Mouse (Mus musculus): Measurements from ENCODE around the gene B3gat2.

The B3gat2 gene

DNA sequence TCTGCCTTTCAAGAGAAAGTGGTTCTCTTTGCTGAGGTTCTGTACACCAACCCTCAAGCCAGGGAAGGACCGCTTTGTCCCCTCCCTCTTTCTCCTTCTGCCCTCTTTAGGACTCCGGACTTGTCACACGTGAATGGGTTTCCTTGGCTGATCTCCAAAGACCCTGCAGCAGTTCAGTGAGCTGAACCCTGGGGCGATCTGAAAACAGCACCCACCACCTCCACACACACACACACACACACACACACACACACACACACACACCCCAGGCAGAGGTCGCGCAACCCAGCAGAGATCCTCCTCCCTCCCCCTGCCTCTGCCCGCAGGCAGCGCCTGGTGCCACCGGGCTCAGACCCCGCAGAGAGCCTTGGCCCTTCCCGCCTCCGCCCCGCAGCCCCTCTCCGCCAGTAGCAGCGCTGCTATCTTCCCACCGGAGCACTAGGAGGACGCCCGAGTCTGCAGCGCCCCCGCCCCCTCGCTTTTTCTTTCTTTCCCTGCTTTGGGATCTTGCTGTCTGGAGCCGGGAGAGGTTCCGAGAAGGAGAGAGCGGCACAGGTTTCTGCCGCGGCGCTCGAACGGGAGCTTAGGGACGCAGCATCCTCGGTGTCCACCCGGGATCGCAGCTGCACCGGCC is at the start of gene B3gat2:
Gene B3gat2, plus strand, starts transcription at position 252 of the 634 bp plus-strand sequence.
- no peak for DNase-seq (ENCODE audit: low spot score)

DNA sequence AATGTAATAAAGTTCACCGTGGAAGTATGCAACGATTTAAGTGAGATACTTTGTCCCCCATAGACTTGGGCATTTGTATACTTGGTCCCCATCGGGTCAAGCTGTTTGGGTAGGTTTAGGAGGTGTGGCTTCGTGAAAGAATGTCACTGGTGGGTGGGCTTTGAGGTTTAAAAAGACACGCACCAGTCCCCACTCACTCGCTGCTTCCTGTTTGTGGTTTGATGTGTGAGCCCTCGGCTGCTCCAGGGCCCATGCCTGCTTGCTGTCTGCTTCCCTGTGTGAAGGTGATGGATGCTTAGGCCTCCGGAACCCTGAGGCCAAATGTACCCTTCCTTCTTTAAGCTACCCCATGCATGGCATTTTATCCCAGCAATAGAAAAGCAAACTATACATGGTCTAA is 41.2 kb upstream of the B3gat2 start:
- no peak for DNase-seq (ENCODE audit: low spot score)

DNA sequence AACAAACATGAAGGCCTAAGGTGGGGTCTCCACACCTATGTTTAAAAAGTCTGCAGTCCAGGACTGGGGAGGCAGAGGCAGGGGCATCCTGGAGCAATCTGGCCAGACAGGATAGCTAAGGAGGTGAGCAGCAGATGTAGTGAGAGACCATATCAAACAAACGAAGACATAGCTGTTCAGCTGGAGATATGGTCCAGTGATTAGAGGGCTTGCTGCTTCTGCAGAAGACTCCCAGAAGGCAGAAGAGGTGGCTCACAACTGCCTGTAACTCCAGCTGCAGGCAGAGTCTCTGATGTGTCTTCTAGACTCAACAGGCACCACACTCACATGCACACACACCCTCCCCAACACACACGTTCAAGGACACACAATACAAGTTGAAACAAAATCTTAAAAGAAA is 40.5 kb upstream of the B3gat2 start:
- DNase-seq (ENCODE audit: low spot score), result no peak

DNA sequence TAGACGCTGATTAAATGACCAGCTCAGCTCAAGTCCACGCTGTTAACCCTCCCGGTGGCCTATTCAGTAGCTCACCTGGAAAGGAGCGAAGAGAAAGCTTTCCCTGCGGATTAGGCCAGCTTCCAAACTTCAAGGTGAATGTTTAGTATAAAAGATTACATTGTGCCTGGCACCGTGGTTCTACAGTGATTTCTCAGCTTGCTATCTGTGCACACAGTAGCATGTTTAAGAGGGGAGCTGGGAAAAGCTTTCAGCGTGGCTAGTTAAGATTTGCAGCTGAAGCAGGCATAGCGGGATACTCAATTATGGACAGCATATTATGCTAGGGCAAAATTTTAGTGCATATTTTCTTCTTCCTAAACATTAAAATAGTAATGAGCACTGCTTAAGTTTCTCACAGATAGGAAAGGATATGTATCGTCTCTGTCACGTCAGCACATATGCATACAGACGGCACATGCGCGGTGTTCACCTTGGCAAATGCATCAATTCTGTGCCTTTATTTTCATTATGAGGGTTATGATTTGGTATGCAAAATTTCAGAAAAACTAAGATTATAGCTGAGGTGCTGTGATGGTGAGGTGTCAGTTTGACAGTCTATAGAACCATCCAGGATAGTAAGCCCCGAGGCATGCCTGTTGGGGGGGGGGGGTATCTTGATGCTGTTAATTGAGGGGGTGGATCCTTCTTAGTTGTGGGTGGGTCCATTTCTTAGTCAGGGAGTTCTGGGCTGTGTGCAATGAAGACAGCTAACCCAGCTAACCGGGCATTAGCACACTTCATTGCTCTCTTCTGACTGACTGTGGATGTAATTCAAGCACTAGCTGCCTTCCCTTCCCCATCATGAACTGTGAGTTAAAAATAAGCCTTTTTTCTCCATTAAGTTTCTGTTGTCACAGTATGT is 38.8 kb upstream of the B3gat2 start:
- DNase-seq (ENCODE audit: low spot score), result no peak

DNA sequence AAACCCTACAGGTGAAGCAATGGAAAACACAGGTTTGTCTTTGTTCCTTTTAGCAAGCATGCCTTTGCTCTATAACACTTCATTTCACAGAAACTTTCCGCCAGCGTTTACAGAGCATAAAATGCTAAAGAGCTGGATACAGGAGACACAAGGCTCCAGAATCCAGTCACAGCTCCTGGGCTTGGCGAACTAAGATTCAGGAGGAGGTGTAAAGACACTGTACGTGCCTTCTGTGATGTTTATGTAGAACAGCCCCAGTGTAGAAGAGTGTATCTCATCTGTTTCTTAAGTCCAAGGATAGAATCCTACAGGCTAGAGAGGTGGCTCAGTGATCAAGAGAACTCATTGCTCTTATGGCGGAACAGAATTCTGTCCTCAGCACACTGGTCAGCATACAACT is 30.2 kb upstream of the B3gat2 start:
- no peak for DNase-seq (ENCODE audit: low spot score)

DNA sequence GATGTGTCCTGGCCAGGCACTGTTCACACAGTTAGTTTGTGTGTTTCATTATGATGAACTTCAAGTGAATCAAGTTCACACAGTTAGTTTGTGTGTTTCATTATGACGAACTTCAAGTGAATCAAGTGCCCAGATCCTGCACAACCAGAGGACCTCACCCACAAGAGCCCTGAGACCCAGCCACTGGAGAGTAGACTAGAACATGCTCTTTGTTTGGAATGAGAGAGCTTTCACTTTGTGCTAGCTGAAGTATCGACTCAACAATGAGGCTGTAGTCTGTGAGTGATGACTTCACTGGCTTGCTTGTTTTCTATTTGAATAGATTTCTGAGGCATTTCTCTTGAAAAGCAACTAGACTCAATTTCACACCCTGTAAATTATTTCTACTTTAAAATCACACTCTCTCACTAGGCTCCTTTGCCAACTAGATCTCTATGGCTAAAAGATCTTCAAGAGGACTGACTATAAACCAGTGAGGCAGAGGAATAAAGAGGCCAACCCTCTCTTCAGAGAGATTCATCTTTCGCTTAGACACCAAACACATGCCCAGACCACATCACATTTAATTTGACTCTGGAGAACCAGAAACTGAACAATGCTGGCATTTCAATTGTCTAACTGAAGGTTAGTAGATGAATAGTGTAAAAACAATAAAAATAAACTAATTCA is 10.6 kb upstream of the B3gat2 start:
- no peak for DNase-seq (ENCODE audit: low spot score)

DNA sequence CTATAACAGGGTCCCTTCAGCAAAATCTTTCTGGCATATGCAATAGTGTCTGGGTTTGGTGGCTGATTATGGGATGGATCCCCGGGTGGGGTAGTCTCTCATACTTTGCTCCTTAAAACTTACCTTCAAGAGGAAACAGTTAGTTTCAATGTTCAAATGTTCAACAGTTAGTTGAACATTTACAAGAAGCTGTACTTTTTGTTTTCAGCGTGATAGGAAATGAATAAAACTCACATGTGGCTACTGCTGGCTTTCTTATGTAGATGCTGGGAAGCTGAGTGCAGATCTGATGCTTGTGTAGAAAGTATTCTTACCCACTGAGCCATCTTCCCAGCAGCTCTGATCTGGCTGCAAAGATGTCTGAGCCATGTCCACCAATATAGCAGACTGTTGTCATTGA is 8.5 kb upstream of the B3gat2 start:
- DNase-seq (ENCODE audit: low spot score), result no peak

DNA sequence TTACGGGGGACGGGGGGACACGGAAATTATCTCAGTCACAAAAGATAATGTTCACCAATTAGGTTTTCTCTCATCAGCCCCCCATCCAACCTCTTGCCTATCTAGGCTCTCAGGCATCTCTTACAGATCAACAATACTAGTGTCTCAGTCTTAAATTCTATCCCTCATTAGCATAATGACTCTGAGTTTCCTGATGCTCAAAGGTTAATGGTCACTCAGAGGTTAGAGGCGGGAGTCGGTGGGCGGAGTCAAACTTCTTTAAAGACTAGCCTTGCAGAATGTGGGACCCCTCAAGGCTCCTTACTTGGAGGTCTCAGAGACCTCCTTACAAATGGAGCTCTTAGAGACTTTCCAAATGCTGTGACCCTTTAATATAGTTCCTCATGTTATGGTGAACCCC is 8.0 kb upstream of the B3gat2 start:
- DNase-seq (ENCODE audit: low spot score), result no peak

DNA sequence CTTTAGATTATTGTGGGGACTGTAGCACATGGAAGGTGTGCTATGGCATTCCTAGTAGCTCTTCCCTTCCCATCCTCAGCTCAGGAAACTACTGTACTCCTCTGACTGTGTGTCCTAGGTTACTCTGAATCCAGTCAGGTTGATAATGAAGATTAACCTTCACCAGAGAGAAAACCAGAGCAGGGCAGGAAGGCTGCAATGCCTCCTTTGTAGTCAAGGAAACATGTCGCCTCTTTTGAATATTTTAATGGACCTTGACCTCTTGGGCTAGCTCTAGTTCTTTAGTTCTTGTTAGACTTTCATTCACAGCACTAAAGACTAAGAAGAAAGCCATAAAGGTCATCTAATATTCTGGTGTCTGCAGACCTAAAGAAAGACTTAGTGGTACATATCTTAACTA is 7.2 kb upstream of the B3gat2 start:
- DNase-seq (ENCODE audit: low spot score), result no peak

DNA sequence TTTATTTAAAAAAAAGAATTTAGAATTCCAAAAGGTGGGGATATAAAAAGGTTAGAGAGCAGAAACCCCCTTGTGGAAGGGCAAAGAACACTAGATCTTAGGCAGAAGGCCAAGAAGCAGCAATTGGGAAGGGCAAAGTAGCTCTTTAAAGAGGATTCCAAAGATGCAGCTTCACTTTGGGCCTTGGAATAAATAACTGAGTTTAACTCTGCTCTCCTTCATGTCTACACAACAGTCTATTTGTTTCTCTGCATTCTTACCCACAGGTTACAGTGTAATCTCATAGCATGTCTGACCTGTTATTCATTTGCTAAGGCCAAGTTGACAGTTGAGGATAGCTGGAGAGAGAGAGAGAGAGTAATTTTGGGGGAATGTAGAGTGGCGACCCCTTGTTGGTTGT is 6.6 kb upstream of the B3gat2 start:
- DNase-seq (ENCODE audit: low spot score), result no peak

DNA sequence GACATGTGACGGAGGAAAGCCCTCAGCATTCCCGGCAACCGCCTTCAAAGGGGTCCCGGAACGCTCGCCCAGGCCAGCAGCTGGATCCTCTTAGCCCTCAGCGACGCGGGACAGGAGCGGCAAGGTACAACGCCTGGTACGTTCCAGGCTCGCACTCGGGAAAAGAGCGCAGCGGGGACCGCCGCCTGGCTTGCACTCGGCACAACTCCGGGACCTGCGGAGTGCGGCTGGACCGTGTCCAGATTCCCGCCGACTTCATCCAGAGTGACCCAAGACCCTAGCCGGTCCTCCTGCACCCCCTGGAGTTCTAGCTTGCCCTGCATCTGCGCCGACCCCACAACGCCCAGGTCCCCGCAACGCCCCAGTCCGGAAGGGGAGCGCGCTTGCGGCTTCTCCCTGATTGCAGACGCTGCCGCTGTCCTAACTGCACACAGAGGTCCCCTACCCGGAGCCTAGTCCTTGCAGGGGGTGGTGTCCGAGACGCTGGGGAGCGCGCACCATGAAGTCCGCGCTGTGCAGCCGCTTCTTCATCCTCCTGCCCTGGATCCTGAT is 659 bp downstream of the B3gat2 start:
- no peak for DNase-seq (ENCODE audit: low spot score)

DNA sequence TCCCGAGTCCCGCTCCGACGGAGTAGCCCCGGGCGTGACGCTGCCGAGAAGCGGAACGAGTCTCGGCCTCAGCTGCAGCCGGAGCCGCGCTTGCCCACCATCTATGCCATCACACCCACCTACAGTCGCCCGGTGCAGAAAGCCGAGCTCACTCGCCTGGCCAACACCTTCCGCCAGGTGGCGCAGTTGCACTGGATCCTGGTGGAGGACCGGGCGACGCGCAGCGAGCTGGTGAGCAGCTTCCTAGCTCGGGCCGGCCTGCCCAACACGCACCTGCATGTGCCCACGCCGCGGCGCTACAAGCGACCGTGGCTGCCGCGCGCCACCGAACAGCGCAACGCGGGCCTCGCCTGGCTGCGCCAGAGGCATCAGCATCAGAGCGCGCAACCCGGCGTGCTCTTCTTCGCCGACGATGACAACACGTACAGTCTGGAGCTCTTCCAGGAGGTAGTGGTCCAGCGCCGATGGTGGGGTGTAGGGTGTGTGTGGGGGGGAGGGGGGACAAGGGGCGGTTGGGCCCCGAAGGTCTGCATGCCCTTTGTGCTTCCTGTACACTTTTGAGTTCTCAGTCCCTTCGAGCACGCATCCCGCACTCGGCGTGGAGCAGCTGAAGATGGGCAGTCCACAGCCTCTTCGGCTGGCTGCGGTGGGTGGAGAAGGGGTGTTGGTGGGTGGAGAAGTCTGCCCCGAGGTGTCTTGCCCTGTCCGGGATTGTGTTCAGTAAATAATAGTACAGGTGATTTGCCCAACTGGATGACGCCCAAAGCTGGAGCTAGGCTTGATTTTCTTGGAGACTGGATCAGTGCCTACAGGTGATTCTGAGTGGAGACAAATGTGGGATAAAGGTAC is 1.5 kb downstream of the B3gat2 start:
- DNase-seq (ENCODE audit: low spot score), result peak; percentile 50

DNA sequence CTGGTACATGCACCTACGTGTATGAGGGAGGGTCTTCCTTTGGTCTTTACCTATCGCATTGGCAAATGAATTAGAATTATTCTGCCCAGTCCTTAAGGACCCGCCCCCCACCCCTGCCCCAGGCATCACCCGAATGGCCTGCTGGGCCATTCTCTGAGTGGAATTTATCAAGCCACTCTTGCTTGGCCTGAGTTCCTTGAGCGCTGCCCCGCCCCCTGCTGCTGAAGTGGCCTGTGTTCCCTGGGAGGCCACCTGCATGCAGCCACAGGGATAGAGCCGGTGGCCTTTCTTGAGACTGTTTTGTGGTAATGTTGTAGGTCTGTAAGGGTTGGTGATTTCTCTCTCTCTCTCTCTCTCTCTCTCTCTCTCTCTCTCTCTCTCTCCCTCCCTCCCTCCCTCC is 2.2 kb downstream of the B3gat2 start:
- DNase-seq (ENCODE audit: low spot score), result no peak

DNA sequence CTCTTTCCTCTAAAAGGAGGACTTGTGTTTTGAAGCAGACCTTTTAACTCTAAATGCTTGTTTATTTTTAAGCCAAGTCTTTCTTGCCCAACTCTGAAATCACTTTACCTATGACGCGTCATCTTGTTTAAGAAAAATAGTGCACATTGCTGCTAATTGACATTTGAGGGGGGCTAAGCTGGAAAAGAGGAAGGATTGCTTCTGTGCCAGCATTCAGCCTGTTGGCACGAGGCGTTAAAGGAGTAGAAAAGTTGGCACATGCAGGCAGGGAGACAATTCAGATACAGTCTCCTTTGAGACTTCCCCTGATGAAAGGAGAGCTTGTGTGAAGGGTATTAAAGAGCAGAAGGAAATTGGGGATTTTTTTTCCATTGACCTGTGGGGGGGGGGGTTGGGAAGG is 3.2 kb downstream of the B3gat2 start:
- no peak for DNase-seq (ENCODE audit: low spot score)

DNA sequence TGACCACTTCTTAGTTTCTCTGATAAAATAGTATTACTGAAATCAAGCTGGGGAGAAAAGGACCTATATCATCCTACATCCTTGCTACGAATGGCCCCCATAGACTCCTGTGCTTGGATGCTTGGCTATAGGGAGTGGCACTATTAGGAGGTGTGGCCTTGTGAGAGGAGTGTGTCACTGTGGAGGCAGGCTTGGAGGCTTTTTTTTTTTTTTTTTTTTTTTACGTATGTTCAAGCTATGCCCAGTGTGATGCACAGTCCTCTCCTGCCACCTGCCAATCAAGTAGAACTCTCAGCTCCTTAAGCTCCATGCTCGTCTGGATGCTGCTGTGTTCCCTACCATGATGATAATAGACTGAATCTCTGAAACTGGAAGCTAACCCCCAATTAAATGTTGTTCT is 11.5 kb downstream of the B3gat2 start:
- DNase-seq (ENCODE audit: low spot score), result no peak

DNA sequence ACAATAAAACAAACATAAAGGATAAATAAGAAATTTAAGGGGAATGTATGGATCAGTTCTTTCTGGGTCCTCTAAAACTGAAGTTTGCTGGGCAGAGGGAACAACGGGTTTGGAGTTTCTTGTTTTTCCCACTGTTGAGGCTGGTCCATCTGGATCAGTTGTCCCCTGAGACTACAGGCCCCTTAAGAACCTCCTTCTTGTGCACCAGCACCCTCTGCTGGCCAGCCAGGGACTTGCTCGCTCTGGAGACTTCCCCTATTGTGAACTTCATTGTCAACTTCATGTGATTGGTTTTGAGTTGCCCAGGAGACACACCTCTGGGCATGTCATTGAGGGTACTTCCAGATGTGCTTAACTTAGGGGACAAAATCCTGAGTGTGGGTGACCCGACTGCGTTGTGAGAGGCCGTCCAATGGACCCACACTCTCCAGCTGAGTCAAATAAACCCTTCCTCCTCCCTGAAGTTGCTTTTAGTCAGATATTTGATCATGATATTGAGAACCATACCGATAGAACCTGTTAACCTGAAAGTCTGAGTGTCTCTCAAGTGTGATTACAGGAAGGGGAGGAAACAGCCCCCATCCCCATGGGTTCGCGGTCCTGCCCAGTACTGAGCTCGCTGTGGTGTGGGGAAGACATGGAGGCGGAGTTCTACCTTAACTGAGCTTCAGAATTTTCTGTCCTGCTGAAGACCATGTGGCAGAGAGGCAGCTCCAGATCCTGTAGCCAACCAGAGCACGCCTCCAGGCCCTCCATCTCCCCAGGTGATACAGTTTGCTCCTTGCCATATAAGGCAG is 31.4 kb downstream of the B3gat2 start:
- DNase-seq (ENCODE audit: low spot score), result peak; percentile 42

DNA sequence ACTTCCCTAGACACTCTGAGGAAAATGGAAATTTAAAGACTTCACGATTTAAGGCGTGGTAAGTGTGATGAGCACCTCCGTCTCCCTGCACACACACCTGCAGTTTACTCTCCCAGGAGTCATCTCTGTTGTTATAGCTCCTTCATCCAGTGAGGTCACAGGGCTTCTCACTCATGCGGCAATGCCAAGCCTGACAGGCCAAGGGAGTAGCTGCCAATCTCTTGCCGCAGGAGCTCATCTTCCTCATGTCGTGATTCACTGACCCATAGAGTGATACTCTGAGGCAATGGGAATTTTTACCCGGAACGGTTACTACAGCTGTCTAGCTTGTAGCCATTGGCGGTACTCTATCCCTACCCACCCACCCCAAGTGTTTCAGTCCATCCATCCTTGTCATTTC is 36.8 kb downstream of the B3gat2 start:
- DNase-seq (ENCODE audit: low spot score), result no peak

DNA sequence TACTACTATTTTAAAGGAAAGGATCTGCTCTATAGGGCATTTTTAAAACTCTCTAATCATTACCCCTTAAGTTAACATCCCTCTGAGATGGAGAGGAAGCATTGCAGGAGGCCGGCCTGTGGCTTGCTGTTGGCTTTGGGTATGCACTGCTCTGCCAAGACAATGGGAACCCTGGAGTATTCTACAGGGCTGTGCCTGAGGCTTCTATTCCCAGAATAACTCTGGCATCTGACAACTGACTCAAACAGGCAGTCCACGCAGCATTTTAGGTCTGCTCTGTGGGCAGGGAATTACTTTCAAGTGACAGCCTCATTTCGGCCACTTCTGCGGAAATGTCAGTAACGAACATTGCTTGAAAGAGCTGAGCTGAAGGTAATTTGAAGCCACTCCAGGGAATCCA is 60.1 kb downstream of the B3gat2 start:
- no peak for DNase-seq (ENCODE audit: low spot score)

DNA sequence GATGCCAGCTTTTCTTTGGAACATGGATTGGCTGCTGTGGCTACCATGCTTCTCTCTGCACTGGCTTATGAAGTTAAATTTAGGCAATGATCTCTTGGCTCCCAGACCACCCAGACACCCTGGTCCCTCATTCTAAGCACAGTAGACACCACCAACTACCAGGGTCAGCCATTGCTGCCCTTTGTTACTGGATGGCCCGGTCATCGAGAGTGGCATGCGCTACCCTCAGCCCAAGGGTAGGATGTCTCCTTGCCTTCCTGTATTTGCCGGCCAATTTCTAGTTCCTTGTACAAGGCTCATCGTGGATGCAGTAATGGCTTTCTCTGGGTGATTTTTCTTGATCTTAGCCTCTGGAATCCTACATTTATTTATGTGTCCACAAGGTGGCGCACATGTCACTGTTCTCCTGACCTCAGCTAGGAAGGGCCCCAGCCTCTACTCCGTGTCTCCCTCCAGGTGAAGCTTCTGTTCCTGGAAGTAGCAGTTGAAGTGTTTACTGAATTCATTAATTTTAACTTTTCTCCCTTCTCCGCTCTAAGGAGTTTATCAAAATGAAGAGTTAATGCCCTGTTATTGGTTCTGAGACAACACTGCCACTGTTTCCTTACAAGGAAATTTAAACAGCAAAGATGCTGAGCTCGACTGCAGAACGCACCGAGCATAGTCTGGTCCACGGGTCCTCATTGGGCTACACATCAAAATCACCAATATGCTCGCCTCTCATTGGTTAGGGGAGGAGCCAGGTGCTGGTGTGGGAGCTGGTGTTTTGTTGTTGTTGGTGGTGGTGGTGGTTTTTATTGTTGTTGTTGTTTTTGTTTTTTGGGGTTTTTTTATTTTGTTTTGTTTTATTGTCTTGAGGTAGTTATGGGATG is 65.6 kb downstream of the B3gat2 start:
- DNase-seq (ENCODE audit: low spot score), result peak; percentile 53

DNA sequence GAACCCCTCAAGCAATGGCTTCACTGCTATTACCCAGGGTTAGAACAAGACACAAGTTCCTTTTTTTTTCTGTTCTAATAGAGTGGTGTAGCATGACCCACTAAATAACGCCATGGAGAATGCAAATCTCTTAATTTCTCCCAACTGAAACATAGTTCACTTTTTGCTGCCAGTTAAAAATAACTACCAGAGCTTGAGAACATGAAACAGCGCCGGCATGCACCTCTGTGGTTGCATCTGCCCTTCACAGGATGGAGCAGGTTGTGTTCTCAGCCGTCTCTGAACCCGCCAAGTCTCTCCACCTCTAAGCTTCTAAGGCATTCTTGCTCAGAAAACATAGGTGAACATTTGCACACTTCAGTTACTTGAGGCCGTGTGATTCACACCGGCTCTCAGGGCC is 72.7 kb downstream of the B3gat2 start:
- no peak for DNase-seq (ENCODE audit: low spot score)
